Mouse (Mus musculus): ENCODE measurements around the gene Dock8. TPM values are rescaled to one million over a fixed set of nuclear protein-coding genes. Genes with fewer than 3 reads are reported as not detected.

The Dock8 gene
- polyA plus RNA-seq, 1 experiment from 2014 or later: 1.5 TPM

GRCm38 (mm10) chr19:25111591-25112233, 112.4 kb downstream of the Dock8 start:
- Histone ChIP-seq H3K4me1 (ENCODE audit: control insufficient read depth, insufficient read depth, low read depth, low read length) (no peaks in the 10 kb centered on the region), H3K4me3 (ENCODE audit: low read length) (no peak overlapping the region), H3K27me3 (replicated peaks; ENCODE audit: control insufficient read depth, insufficient read depth, low read length) (no peaks in the 10 kb centered on the region), H3K9ac (ENCODE audit: low read depth, low read length) (no peak overlapping the region), H3K4me2 (ENCODE audit: low read length) (no peak overlapping the region), H3K9me3 (ENCODE audit: control insufficient read depth, low read length) (no peaks in the 10 kb centered on the region), H3K27ac (ENCODE audit: low read depth, low read length) (no peak overlapping the region), H3K36me3 (ENCODE audit: control insufficient read depth, insufficient read depth, low read length) (no peaks in the 10 kb centered on the region)
- WGBS: 61% methylated on average over 18 of the region's 18 CpGs
- no peak for ATAC-seq

- Histone ChIP-seq H3K9me3 (ENCODE audit: control insufficient read depth, low read length) (no peaks in the 10 kb centered on the region), H3K4me1 (ENCODE audit: control insufficient read depth, insufficient read depth, low read depth, low read length) (no peaks in the 10 kb centered on the region), H3K27ac (ENCODE audit: low read depth, low read length) (no peak overlapping the region), H3K27me3 (replicated peaks; ENCODE audit: control insufficient read depth, insufficient read depth, low read length) (no peaks in the 10 kb centered on the region), H3K4me2 (ENCODE audit: low read length) (no peak overlapping the region), H3K4me3 (ENCODE audit: low read length) (no peak overlapping the region), H3K9ac (ENCODE audit: low read depth, low read length) (no peak overlapping the region), H3K36me3 (ENCODE audit: control insufficient read depth, insufficient read depth, low read length) (no peaks in the 10 kb centered on the region)
- no peak for ATAC-seq
- WGBS: 69% methylated on average over 2 of the region's 2 CpGs
Observed at GRCm38 (mm10) chr19:25116981-25117380, 117.6 kb downstream of the Dock8 start.

- no peak for ATAC-seq
- Histone ChIP-seq H3K4me2 (ENCODE audit: low read length) (no peak overlapping the region), H3K27ac (ENCODE audit: low read depth, low read length) (no peak overlapping the region), H3K4me3 (ENCODE audit: low read length) (no peak overlapping the region), H3K9me3 (ENCODE audit: control insufficient read depth, low read length) (no peaks in the 10 kb centered on the region), H3K27me3 (replicated peaks; ENCODE audit: control insufficient read depth, insufficient read depth, low read length) (no peaks in the 10 kb centered on the region), H3K9ac (ENCODE audit: low read depth, low read length) (no peak overlapping the region), H3K36me3 (ENCODE audit: control insufficient read depth, insufficient read depth, low read length) (no peaks in the 10 kb centered on the region), H3K4me1 (ENCODE audit: control insufficient read depth, insufficient read depth, low read depth, low read length) (no peaks in the 10 kb centered on the region)
- 48% methylated on average over 8 of the region's 8 CpGs for WGBS
Observed at GRCm38 (mm10) chr19:25122417-25122816, 123.1 kb downstream of the Dock8 start.

GRCm38 (mm10) chr19:25123031-25123430, 123.7 kb downstream of the Dock8 start:
- H3K27me3 ChIP-seq (replicated peaks; ENCODE audit: control insufficient read depth, insufficient read depth, low read length): no peaks in the 10 kb centered on the region
- H3K27ac ChIP-seq (ENCODE audit: low read depth, low read length): no peak overlapping the region
- no peaks in the 10 kb centered on the region for H3K9me3 ChIP-seq (ENCODE audit: control insufficient read depth, low read length)
- no peak for ATAC-seq
- no peaks in the 10 kb centered on the region for H3K4me1 ChIP-seq (ENCODE audit: control insufficient read depth, insufficient read depth, low read depth, low read length)
- WGBS: 60% methylated on average over 13 of the region's 13 CpGs
- H3K4me2 ChIP-seq (ENCODE audit: low read length): no peak overlapping the region; the same call in 1 of the 2 replicates
- no peak overlapping the region for H3K4me3 ChIP-seq (ENCODE audit: low read length)
- H3K9ac ChIP-seq (ENCODE audit: low read depth, low read length): no peak overlapping the region
- no peaks in the 10 kb centered on the region for H3K36me3 ChIP-seq (ENCODE audit: control insufficient read depth, insufficient read depth, low read length)

GRCm38 (mm10) chr19:25123461-25123860, 124.1 kb downstream of the Dock8 start:
- 87% methylated on average over 5 of the region's 5 CpGs for WGBS
- Histone ChIP-seq H3K27ac (ENCODE audit: low read depth, low read length) (no peak overlapping the region), H3K4me2 (ENCODE audit: low read length) (no peak overlapping the region), H3K4me3 (ENCODE audit: low read length) (no peak overlapping the region), H3K9me3 (ENCODE audit: control insufficient read depth, low read length) (no peaks in the 10 kb centered on the region), H3K4me1 (ENCODE audit: control insufficient read depth, insufficient read depth, low read depth, low read length) (no peaks in the 10 kb centered on the region), H3K36me3 (ENCODE audit: control insufficient read depth, insufficient read depth, low read length) (no peaks in the 10 kb centered on the region), H3K27me3 (replicated peaks; ENCODE audit: control insufficient read depth, insufficient read depth, low read length) (no peaks in the 10 kb centered on the region), H3K9ac (ENCODE audit: low read depth, low read length) (no peak overlapping the region)
- ATAC-seq: no peak

GRCm38 (mm10) chr19:25132322-25132721, 133.0 kb downstream of the Dock8 start:
- 10% methylated on average over 4 of the region's 4 CpGs for WGBS
- Histone ChIP-seq H3K4me2 (ENCODE audit: low read length) (no peak overlapping the region), H3K36me3 (ENCODE audit: control insufficient read depth, insufficient read depth, low read length) (no peaks in the 10 kb centered on the region), H3K27me3 (replicated peaks; ENCODE audit: control insufficient read depth, insufficient read depth, low read length) (no peaks in the 10 kb centered on the region), H3K9me3 (ENCODE audit: control insufficient read depth, low read length) (no peaks in the 10 kb centered on the region), H3K27ac (ENCODE audit: low read depth, low read length) (no peak overlapping the region), H3K4me1 (ENCODE audit: control insufficient read depth, insufficient read depth, low read depth, low read length) (no peaks in the 10 kb centered on the region), H3K9ac (ENCODE audit: low read depth, low read length) (no peak overlapping the region), H3K4me3 (ENCODE audit: low read length) (no peak overlapping the region)
- no peak for ATAC-seq

- no peaks in the 10 kb centered on the region for H3K36me3 ChIP-seq (ENCODE audit: control insufficient read depth, insufficient read depth, low read length)
- no peaks in the 10 kb centered on the region for H3K27me3 ChIP-seq (replicated peaks; ENCODE audit: control insufficient read depth, insufficient read depth, low read length)
- H3K4me2 ChIP-seq (ENCODE audit: low read length): no peak overlapping the region
- no peak for ATAC-seq
- H3K27ac ChIP-seq (ENCODE audit: low read depth, low read length): no peak overlapping the region
- H3K4me3 ChIP-seq (ENCODE audit: low read length): no peak overlapping the region
- WGBS: 84% methylated on average over 2 of the region's 2 CpGs
- H3K4me1 ChIP-seq (ENCODE audit: control insufficient read depth, insufficient read depth, low read depth, low read length): no peaks in the 10 kb centered on the region
- no peaks in the 10 kb centered on the region for H3K9me3 ChIP-seq (ENCODE audit: control insufficient read depth, low read length)
- no peak overlapping the region for H3K9ac ChIP-seq (ENCODE audit: low read depth, low read length)
Observed at GRCm38 (mm10) chr19:25133959-25134358, 134.6 kb downstream of the Dock8 start.

- no peak overlapping the region for H3K27ac ChIP-seq (ENCODE audit: low read depth, low read length)
- H3K27me3 ChIP-seq (replicated peaks; ENCODE audit: control insufficient read depth, insufficient read depth, low read length): no peaks in the 10 kb centered on the region
- no peak for ATAC-seq
- H3K4me1 ChIP-seq (ENCODE audit: control insufficient read depth, insufficient read depth, low read depth, low read length): no peaks in the 10 kb centered on the region
- 69% methylated on average over 1 of the region's 1 CpGs for WGBS
- no peaks in the 10 kb centered on the region for H3K9me3 ChIP-seq (ENCODE audit: control insufficient read depth, low read length)
- no peaks in the 10 kb centered on the region for H3K36me3 ChIP-seq (ENCODE audit: control insufficient read depth, insufficient read depth, low read length)
- H3K4me2 ChIP-seq (ENCODE audit: low read length): no peak overlapping the region
- no peak overlapping the region for H3K4me3 ChIP-seq (ENCODE audit: low read length)
- H3K9ac ChIP-seq (ENCODE audit: low read depth, low read length): no peak overlapping the region
Observed at GRCm38 (mm10) chr19:25136171-25136570, 136.8 kb downstream of the Dock8 start.

- WGBS: 82% methylated on average over 16 of the region's 16 CpGs
- Histone ChIP-seq H3K4me2 (ENCODE audit: low read length) (no peak overlapping the region), H3K9ac (ENCODE audit: low read depth, low read length) (no peak overlapping the region), H3K27ac (ENCODE audit: low read depth, low read length) (no peak overlapping the region), H3K9me3 (ENCODE audit: control insufficient read depth, low read length) (no peaks in the 10 kb centered on the region), H3K4me3 (ENCODE audit: low read length) (no peak overlapping the region), H3K4me1 (ENCODE audit: control insufficient read depth, insufficient read depth, low read depth, low read length) (no peaks in the 10 kb centered on the region), H3K27me3 (replicated peaks; ENCODE audit: control insufficient read depth, insufficient read depth, low read length) (no peaks in the 10 kb centered on the region), H3K36me3 (ENCODE audit: control insufficient read depth, insufficient read depth, low read length) (no peaks in the 10 kb centered on the region)
- ATAC-seq: no peak
Observed at GRCm38 (mm10) chr19:25137907-25138820, 138.8 kb downstream of the Dock8 start.

Measured in hindbrain, embryonic 16.5 days (tissue).